Mouse (Mus musculus) splenic B cell, adult 2 months (primary cell): Measurements from ENCODE around the gene Maf.

ENCODE experiments used
- DNase-seq: peaks from one replicate; pipeline ENCODE4 v3.0.0-alpha.2; 2011; ENCODE audit warnings: low read depth, low spot score
- H3K27me3 ChIP-seq: 2 replicates; pipeline ENCODE4 v1.6.1; 2012; ENCODE audit warnings: mild to moderate bottlenecking, low read length, moderate library complexity, mixed read lengths; ENCODE audit not compliant: control insufficient read depth, poor library complexity, insufficient read depth, severe bottlenecking
- H3K36me3 ChIP-seq: 2 replicates; pipeline ENCODE4 v1.6.1; 2012; ENCODE audit warnings: mild to moderate bottlenecking, low read length, moderate library complexity, mixed read lengths; ENCODE audit not compliant: control insufficient read depth, poor library complexity, insufficient read depth, severe bottlenecking

The Maf gene

GRCm38 (mm10) chr8:115707731-115708590, at the start of gene Maf:
Maf (minus strand) TSS chr8:115707794.
- peak; percentile 92 for DNase-seq
- Histone ChIP-seq H3K36me3 (no peaks in the 10 kb centered on the region; the same call in 1 of the 2 replicates), H3K27me3 (peaks cover 1% of the 10 kb centered on the region)

- no peak for DNase-seq
Measured at GRCm38 (mm10) chr8:115756965-115757364, 49.4 kb upstream of the Maf start.

DNA sequence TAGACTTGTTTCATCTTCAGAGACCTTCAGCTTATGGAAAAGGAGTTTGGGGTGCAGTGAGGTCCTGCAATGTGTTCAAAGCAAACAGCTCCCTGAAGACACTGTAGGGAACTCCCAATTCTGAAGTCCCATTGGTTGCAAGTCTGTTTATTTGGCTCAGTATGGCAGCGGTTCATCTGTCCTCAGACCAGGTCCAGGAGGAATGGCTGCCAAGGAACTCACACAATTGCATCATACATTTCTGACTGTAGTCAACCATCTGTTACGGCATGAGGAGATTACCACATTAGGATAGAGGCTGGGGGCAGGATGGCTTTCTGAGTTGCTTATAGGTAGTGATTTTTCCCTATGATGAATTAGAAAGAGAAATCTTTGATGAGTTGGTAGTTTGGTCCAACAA, 48.4 kb upstream of the Maf start:
- H3K36me3 ChIP-seq: no peaks in the 10 kb centered on the region
- no peaks in the 10 kb centered on the region for H3K27me3 ChIP-seq
- DNase-seq: no peak

More at GRCm38 (mm10) chr8:115756965-115757364, 49.4 kb upstream of the Maf start:
- Histone ChIP-seq H3K36me3 (no peaks in the 10 kb centered on the region), H3K27me3 (no peaks in the 10 kb centered on the region)

DNA sequence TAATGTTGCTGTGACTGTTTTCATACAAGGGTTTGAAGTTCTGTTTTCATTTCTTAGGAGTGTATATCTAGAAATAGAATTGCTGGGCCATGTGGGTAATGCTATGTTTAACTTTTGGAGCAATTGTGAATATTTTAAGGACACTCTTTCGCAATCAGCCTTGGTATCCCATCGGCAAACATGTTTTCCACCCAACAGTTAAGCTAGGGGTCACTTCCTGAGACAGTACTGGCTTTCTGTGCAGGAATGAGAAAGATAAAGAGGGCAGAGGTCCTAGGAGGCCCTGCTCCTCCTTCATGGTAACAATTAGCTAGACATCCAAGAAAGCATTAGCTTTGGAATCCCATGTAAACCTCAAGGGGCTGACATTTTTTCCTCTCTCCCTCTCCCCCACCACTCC, 47.1 kb upstream of the Maf start:
- H3K27me3 ChIP-seq: no peaks in the 10 kb centered on the region
- no peaks in the 10 kb centered on the region for H3K36me3 ChIP-seq
- DNase-seq: no peak

- no peaks in the 10 kb centered on the region for H3K36me3 ChIP-seq
- DNase-seq: no peak
- no peaks in the 10 kb centered on the region for H3K27me3 ChIP-seq
Measured at GRCm38 (mm10) chr8:115753801-115754200, 46.2 kb upstream of the Maf start.

DNA sequence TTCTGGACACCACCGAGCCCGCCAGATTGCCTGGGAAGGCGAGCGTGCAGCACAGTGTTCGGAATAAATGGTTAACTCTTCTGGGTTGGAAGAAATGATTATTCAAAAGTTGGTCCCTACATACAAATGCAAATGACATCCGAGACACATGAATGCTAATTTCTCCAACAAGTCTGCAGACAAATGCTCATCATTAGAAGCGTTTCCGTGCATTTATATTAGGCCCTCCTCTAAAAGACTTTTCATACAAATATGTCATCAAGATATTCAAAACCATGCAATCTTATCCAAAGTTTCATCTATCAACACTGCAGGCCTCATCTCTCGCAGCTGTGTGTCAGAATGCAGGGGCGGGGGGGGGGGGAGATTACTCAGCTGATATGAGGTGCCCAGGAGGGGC, 39.8 kb upstream of the Maf start:
- Histone ChIP-seq H3K27me3 (no peaks in the 10 kb centered on the region), H3K36me3 (no peaks in the 10 kb centered on the region)
- no peak for DNase-seq

DNA sequence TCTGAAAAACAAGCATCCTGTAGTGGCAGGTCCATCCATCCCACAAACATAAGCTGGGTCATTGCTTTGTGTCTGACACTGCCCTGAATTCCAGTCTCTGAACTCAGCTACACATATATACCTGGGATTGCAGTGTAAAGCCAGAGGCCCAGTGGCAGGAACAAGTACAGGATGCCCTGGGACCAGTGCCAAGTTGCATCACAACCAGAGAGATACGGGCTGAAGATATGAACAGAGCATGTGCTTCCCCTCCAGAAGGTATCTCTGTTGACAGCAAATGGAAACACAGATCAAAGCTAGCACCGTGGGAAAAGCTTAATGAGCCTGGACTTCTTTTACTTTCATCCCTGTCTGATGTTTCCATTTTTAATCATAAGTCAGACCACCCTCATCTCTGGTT, 38.1 kb upstream of the Maf start:
- H3K27me3 ChIP-seq: no peaks in the 10 kb centered on the region
- no peaks in the 10 kb centered on the region for H3K36me3 ChIP-seq
- DNase-seq: no peak

DNA sequence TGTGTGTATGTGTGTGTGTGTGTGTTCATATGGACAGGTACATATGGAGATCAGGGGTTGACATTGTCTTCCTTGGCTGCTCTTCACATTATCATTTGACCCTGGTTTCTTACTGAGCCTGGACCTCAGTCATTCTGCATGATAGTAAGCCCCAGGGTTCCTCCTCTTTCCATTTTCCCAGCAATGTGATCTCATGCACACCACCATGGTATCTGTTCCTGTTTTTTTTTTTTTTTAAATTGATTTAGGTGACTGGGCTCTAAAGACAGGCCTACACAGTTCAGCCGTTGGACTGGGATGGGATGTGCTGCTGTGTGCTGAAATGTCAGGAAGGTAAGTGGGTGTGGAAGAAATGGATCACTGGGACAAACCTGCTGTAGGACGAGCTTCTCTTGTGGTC, 35.8 kb upstream of the Maf start:
- Histone ChIP-seq H3K27me3 (no peaks in the 10 kb centered on the region), H3K36me3 (no peaks in the 10 kb centered on the region)
- no peak for DNase-seq

- DNase-seq: no peak
- Histone ChIP-seq H3K27me3 (no peaks in the 10 kb centered on the region), H3K36me3 (no peaks in the 10 kb centered on the region)
Measured at GRCm38 (mm10) chr8:115742646-115743045, 35.1 kb upstream of the Maf start.

DNA sequence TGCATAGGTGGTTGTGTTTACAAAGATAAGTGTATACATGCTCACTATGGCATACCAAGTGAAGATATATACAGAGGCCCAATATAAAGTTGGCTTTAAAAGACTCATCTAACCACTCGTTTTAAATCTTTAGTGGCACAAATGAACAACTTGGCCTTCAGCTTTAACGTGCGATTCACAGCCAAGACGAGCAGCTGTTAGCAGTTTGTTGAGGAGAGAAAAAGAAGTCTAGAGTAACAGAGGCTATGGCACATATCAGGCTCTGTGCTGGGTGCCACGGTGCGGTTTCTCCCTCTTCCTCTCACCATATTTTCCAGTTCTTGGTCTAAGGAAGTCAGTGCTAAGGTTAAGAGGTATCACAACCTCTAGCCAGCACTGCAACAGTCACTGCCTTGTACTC, 34.4 kb upstream of the Maf start:
- Histone ChIP-seq H3K36me3 (no peaks in the 10 kb centered on the region), H3K27me3 (no peaks in the 10 kb centered on the region)
- DNase-seq: no peak

GRCm38 (mm10) chr8:115739756-115740155, 32.2 kb upstream of the Maf start:
- H3K27me3 ChIP-seq: no peaks in the 10 kb centered on the region
- H3K36me3 ChIP-seq: no peaks in the 10 kb centered on the region
- DNase-seq: no peak

- Histone ChIP-seq H3K36me3 (no peaks in the 10 kb centered on the region), H3K27me3 (no peaks in the 10 kb centered on the region)
Measured at GRCm38 (mm10) chr8:115732401-115732800, 24.8 kb upstream of the Maf start.

GRCm38 (mm10) chr8:115726807-115727206, 19.2 kb upstream of the Maf start:
- DNase-seq: no peak

More at GRCm38 (mm10) chr8:115732401-115732800, 24.8 kb upstream of the Maf start:
- no peak for DNase-seq

GRCm38 (mm10) chr8:115726231-115726630, 18.6 kb upstream of the Maf start:
- Histone ChIP-seq H3K36me3 (no peaks in the 10 kb centered on the region), H3K27me3 (no peaks in the 10 kb centered on the region)
- no peak for DNase-seq

More at GRCm38 (mm10) chr8:115726807-115727206, 19.2 kb upstream of the Maf start:
- no peaks in the 10 kb centered on the region for H3K27me3 ChIP-seq
- H3K36me3 ChIP-seq: no peaks in the 10 kb centered on the region

DNA sequence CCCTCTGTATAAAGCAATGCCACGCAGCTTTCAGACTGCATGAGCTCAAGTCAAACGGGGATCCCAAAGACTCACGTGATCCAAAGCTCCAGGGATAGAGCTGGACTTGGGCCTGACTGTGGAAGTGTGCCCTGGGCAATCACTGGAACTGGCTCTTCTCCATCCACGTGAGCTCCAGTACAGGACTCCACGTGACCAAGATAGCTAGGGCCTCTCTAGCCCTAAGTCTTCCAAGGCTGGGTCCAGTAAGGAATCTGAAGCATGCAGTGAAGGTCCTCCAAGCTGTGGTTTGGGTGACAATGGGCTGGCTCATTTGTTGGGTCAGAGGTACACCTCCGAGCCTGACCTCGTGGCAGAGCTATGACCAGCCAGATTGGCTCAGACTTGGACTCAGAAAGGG, 11.5 kb upstream of the Maf start:
- no peaks in the 10 kb centered on the region for H3K27me3 ChIP-seq
- DNase-seq: no peak
- no peaks in the 10 kb centered on the region for H3K36me3 ChIP-seq

GRCm38 (mm10) chr8:115718621-115719020, 11.0 kb upstream of the Maf start:
- H3K36me3 ChIP-seq: no peaks in the 10 kb centered on the region
- H3K27me3 ChIP-seq: no peaks in the 10 kb centered on the region
- no peak for DNase-seq
